Mouse (Mus musculus): Measurements from ENCODE around the gene Pip4k2c.

- TF ChIP-seq POLR2A (IDR thresholded peaks at IDR 0.05; ENCODE audit: control insufficient read depth, low read depth, low read length) (no peak), CTCF (IDR thresholded peaks at IDR 0.05; ENCODE audit: control insufficient read depth, insufficient read depth, insufficient replicate concordance, low read depth, low read length) (no peak)
These were observed 52.9 kb downstream of the Pip4k2c start for GRCm38 (mm10) chr10:127158471-127158870.

Data from testis, adult 2 months (tissue).